Mouse (Mus musculus): ENCODE results near the gene Map4k5.

The Map4k5 gene

GRCm38 (mm10) chr12:69888345-69888744 is 4.7 kb downstream of the Map4k5 start:
- intact Hi-C loops (cut with DNase I): no loop called here

GRCm38 (mm10) chr12:69887776-69888175 is 5.2 kb downstream of the Map4k5 start:
- intact Hi-C loops (cut with DNase I): no loop called here

GRCm38 (mm10) chr12:69885170-69885923 is 7.7 kb downstream of the Map4k5 start:
- intact Hi-C loops (cut with DNase I): no loop called here

- intact Hi-C loops (cut with DNase I): loop anchor here (5.0 kb wide), 1 partner anchor 37 kb away; no protein-coding TSS in a partner anchor
Observed at GRCm38 (mm10) chr12:69884053-69884452, 8.9 kb downstream of the Map4k5 start.

- intact Hi-C loops (cut with DNase I): loop anchor here (5.0 kb wide), 1 partner anchor 34 kb away; no protein-coding TSS in a partner anchor
Observed at GRCm38 (mm10) chr12:69881198-69881905, 11.6 kb downstream of the Map4k5 start.

- intact Hi-C loops (cut with DNase I): loop anchor here (5.0 kb wide), 1 partner anchor 32 kb away; no protein-coding TSS in a partner anchor
Observed at GRCm38 (mm10) chr12:69879739-69880138, 13.3 kb downstream of the Map4k5 start.

GRCm38 (mm10) chr12:69879172-69879665 is 13.8 kb downstream of the Map4k5 start:
- intact Hi-C loops (cut with DNase I): no loop called here

- intact Hi-C loops (cut with DNase I): no loop called here
Observed at GRCm38 (mm10) chr12:69877842-69878363, 15.1 kb downstream of the Map4k5 start.

GRCm38 (mm10) chr12:69871632-69872031 is 21.4 kb downstream of the Map4k5 start:
- intact Hi-C loops (cut with DNase I): no loop called here

- intact Hi-C loops (cut with DNase I): no loop called here
Observed at GRCm38 (mm10) chr12:69867338-69867737, 25.7 kb downstream of the Map4k5 start.

GRCm38 (mm10) chr12:69864164-69864692 is 28.8 kb downstream of the Map4k5 start:
- intact Hi-C loops (cut with DNase I): no loop called here

GRCm38 (mm10) chr12:69863505-69863904 is 29.5 kb downstream of the Map4k5 start:
- intact Hi-C loops (cut with DNase I): no loop called here

GRCm38 (mm10) chr12:69858847-69859246 is 34.2 kb downstream of the Map4k5 start:
- intact Hi-C loops (cut with DNase I): no loop called here

- intact Hi-C loops (cut with DNase I): no loop called here
Observed at GRCm38 (mm10) chr12:69857597-69857996, 35.4 kb downstream of the Map4k5 start.

GRCm38 (mm10) chr12:69856398-69856797 is 36.6 kb downstream of the Map4k5 start:
- intact Hi-C loops (cut with DNase I): no loop called here

GRCm38 (mm10) chr12:69855641-69856300 is 37.2 kb downstream of the Map4k5 start:
- intact Hi-C loops (cut with DNase I): no loop called here

- intact Hi-C loops (cut with DNase I): no loop called here
Observed at GRCm38 (mm10) chr12:69853942-69854341, 39.1 kb downstream of the Map4k5 start.

- intact Hi-C loops (cut with DNase I): no loop called here
Observed at GRCm38 (mm10) chr12:69853387-69853786, 39.6 kb downstream of the Map4k5 start.

- intact Hi-C loops (cut with DNase I): no loop called here
Observed at GRCm38 (mm10) chr12:69852288-69852687, 40.7 kb downstream of the Map4k5 start.

- intact Hi-C loops (cut with DNase I): loop anchor here (5.0 kb wide), 1 partner anchor 34 kb away; no protein-coding TSS in a partner anchor
Observed at GRCm38 (mm10) chr12:69848083-69848878, 44.7 kb downstream of the Map4k5 start.

Data from adrenal gland (tissue).